Mouse (Mus musculus): ENCODE measurements at regions not wholly inside any gene's neighbourhood (a gene's known extent, or its start where the extent isn't known, plus 50 kb on each side); places are given as distances from the start of the nearest gene placed in this dataset.

DNA sequence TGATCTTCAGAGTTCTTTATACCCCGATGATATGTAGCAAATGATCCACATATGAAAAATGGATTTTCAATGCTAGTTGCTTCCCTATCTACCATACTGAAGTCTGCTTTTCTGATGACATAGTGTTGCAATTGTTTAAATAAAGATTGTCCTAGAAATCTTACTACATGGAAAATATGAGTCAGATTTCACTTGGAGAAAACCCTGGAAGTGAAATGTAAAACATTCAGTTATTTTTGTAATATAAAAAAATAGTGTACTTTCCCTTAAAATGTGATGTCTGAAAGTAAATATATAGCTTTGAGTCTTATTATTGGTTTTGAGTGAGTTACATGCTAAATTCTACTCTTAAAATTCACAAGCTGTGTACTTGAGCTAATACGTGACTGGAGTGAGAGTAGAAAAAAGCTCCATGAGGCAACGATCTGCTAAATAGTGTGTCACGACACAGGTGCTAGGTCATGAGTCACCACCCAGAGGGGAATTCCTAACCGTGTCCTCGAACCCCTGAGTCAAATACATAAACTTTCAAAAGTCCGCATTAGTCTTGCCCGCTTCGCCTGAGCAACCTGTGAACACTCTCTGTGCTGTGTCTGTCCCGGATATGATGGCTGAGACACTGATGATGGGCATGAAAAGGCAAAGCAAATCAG, 430.5 kb downstream of the Hsfy2 start:
- DNase-seq = no peak
- Histone ChIP-seq H3K36me3 (ENCODE audit: control insufficient read depth, insufficient read depth, low read length) (no peaks in the 10 kb centered on the region), H3K27ac (ENCODE audit: insufficient read depth, low read depth, low read length) (no peak overlapping the region), H3K27me3 (replicated peaks; ENCODE audit: control insufficient read depth, insufficient read depth, low read length) (no peaks in the 10 kb centered on the region), H3K4me1 (ENCODE audit: control insufficient read depth, insufficient read depth, low read length) (no peaks in the 10 kb centered on the region), H3K4me3 (ENCODE audit: insufficient read depth, low read depth, low read length) (no peak overlapping the region)
- WGBS = 69% methylated on average over 10 of the region's 10 CpGs
- TF ChIP-seq CTCF (conservative IDR thresholded peaks at IDR 0.05; ENCODE audit: insufficient read depth, insufficient read length, low read depth, low read length) (no peak), POLR2A (IDR thresholded peaks at IDR 0.05; ENCODE audit: low read depth, low read length) (no peak)

DNA sequence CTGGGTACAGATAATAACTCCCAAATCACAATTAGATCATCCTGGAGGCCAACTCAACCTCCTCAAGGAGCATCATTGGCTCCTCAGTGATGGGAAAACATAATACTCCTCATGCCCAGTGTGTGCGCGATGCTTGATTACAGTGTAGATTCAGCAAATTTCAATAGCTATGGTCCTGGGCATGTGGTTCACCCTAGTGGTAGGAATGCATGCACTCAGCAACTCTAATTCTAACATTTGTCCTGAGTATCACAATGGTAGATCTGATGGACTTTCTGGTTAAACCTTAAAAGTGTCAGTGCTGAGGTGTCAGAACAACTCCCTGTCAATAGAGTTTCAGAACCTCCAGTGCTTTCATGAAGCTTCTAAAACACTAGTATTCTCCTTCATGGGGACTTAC, 442.0 kb downstream of the Hsfy2 start:
- DNase-seq = peak; percentile 29
- 80% methylated on average over 2 of the region's 2 CpGs for WGBS
- no peak for TF ChIP-seq POLR2A (IDR thresholded peaks at IDR 0.05; ENCODE audit: low read depth, low read length)
- TF ChIP-seq CTCF (conservative IDR thresholded peaks at IDR 0.05; ENCODE audit: insufficient read depth, insufficient read length, low read depth, low read length) = no peak

GRCm38 (mm10) chr1:56183503-56184198, 453.6 kb downstream of the Hsfy2 start:
- WGBS = 43% methylated on average over 8 of the region's 8 CpGs
- Histone ChIP-seq H3K4me1 (ENCODE audit: control insufficient read depth, insufficient read depth, low read length) (no peaks in the 10 kb centered on the region), H3K36me3 (ENCODE audit: control insufficient read depth, insufficient read depth, low read length) (no peaks in the 10 kb centered on the region), H3K27me3 (replicated peaks; ENCODE audit: control insufficient read depth, insufficient read depth, low read length) (no peaks in the 10 kb centered on the region), H3K27ac (ENCODE audit: insufficient read depth, low read depth, low read length) (no peak overlapping the region), H3K4me3 (ENCODE audit: insufficient read depth, low read depth, low read length) (no peak overlapping the region)
- TF ChIP-seq POLR2A (IDR thresholded peaks at IDR 0.05; ENCODE audit: low read depth, low read length) (no peak), CTCF (conservative IDR thresholded peaks at IDR 0.05; ENCODE audit: insufficient read depth, insufficient read length, low read depth, low read length) (no peak)
- peak; percentile 10 for DNase-seq

More for the DNA sequence above, 442.0 kb downstream of the Hsfy2 start:
- Histone ChIP-seq H3K27me3 (replicated peaks; ENCODE audit: control insufficient read depth, insufficient read depth, low read length) (no peaks in the 10 kb centered on the region), H3K36me3 (ENCODE audit: control insufficient read depth, insufficient read depth, low read length) (no peaks in the 10 kb centered on the region), H3K27ac (ENCODE audit: insufficient read depth, low read depth, low read length) (no peak overlapping the region), H3K4me3 (ENCODE audit: insufficient read depth, low read depth, low read length) (no peak overlapping the region), H3K4me1 (ENCODE audit: control insufficient read depth, insufficient read depth, low read length) (no peaks in the 10 kb centered on the region)

GRCm38 (mm10) chr1:56179206-56179985, 457.8 kb downstream of the Hsfy2 start:
- 71% methylated on average over 10 of the region's 10 CpGs for WGBS
- Histone ChIP-seq H3K36me3 (ENCODE audit: control insufficient read depth, insufficient read depth, low read length) (no peaks in the 10 kb centered on the region), H3K4me3 (ENCODE audit: insufficient read depth, low read depth, low read length) (no peak overlapping the region), H3K27ac (ENCODE audit: insufficient read depth, low read depth, low read length) (no peak overlapping the region), H3K4me1 (ENCODE audit: control insufficient read depth, insufficient read depth, low read length) (no peaks in the 10 kb centered on the region), H3K27me3 (replicated peaks; ENCODE audit: control insufficient read depth, insufficient read depth, low read length) (no peaks in the 10 kb centered on the region)
- TF ChIP-seq POLR2A (IDR thresholded peaks at IDR 0.05; ENCODE audit: low read depth, low read length) = no peak
- no peak for TF ChIP-seq CTCF (conservative IDR thresholded peaks at IDR 0.05; ENCODE audit: insufficient read depth, insufficient read length, low read depth, low read length)
- no peak for DNase-seq

- no peak for TF ChIP-seq POLR2A (IDR thresholded peaks at IDR 0.05; ENCODE audit: low read depth, low read length)
- no peak for TF ChIP-seq CTCF (conservative IDR thresholded peaks at IDR 0.05; ENCODE audit: insufficient read depth, insufficient read length, low read depth, low read length)
- Histone ChIP-seq H3K27ac (ENCODE audit: insufficient read depth, low read depth, low read length) (no peak overlapping the region), H3K27me3 (replicated peaks; ENCODE audit: control insufficient read depth, insufficient read depth, low read length) (no peaks in the 10 kb centered on the region), H3K36me3 (ENCODE audit: control insufficient read depth, insufficient read depth, low read length) (no peaks in the 10 kb centered on the region), H3K4me1 (ENCODE audit: control insufficient read depth, insufficient read depth, low read length) (no peaks in the 10 kb centered on the region), H3K4me3 (ENCODE audit: insufficient read depth, low read depth, low read length) (no peak overlapping the region)
- DNase-seq = no peak
- 46% methylated on average over 4 of the region's 4 CpGs for WGBS
These were observed 466.1 kb downstream of the Hsfy2 start for GRCm38 (mm10) chr1:56171157-56171556.

GRCm38 (mm10) chr1:56168712-56169111, 468.5 kb downstream of the Hsfy2 start:
- TF ChIP-seq POLR2A (IDR thresholded peaks at IDR 0.05; ENCODE audit: low read depth, low read length) (no peak), CTCF (conservative IDR thresholded peaks at IDR 0.05; ENCODE audit: insufficient read depth, insufficient read length, low read depth, low read length) (no peak)
- H3K36me3 ChIP-seq (ENCODE audit: control insufficient read depth, insufficient read depth, low read length) = no peaks in the 10 kb centered on the region
- H3K4me3 ChIP-seq (ENCODE audit: insufficient read depth, low read depth, low read length) = no peak overlapping the region
- no peaks in the 10 kb centered on the region for H3K27me3 ChIP-seq (replicated peaks; ENCODE audit: control insufficient read depth, insufficient read depth, low read length)
- H3K27ac ChIP-seq (ENCODE audit: insufficient read depth, low read depth, low read length) = no peak overlapping the region
- 26% methylated on average over 1 of the region's 1 CpGs for WGBS
- DNase-seq = no peak
- no peaks in the 10 kb centered on the region for H3K4me1 ChIP-seq (ENCODE audit: control insufficient read depth, insufficient read depth, low read length)

GRCm38 (mm10) chr1:56168063-56168462, 469.2 kb downstream of the Hsfy2 start:
- no peak for TF ChIP-seq POLR2A (IDR thresholded peaks at IDR 0.05; ENCODE audit: low read depth, low read length)
- no peak for TF ChIP-seq CTCF (conservative IDR thresholded peaks at IDR 0.05; ENCODE audit: insufficient read depth, insufficient read length, low read depth, low read length)
- DNase-seq = no peak
- Histone ChIP-seq H3K4me3 (ENCODE audit: insufficient read depth, low read depth, low read length) (no peak overlapping the region), H3K27ac (ENCODE audit: insufficient read depth, low read depth, low read length) (no peak overlapping the region), H3K27me3 (replicated peaks; ENCODE audit: control insufficient read depth, insufficient read depth, low read length) (no peaks in the 10 kb centered on the region), H3K36me3 (ENCODE audit: control insufficient read depth, insufficient read depth, low read length) (no peaks in the 10 kb centered on the region), H3K4me1 (ENCODE audit: control insufficient read depth, insufficient read depth, low read length) (no peaks in the 10 kb centered on the region)
- 82% methylated on average over 4 of the region's 4 CpGs for WGBS

Measured in kidney, adult 2 months (tissue).